Mouse (Mus musculus): Measurements from ENCODE around the gene Snx11.

DNA sequence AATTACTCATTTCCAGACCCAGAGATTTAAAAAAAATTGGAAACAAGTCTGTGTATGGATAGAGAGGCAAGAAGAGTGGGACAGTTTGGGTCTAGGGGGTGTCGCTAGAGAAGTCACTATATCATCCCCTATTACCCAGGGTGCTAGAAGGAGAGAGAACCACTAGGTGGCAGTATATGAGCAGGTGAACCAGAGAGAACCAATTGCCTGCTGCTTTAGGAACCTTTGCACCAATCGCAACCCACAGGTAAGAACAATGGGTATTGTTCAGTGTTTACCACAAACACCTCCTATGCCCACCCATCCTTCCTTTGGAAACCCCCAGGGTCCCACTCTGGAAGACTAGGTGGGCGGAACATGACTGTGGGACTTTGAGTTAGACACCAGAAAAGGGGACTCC is 17.3 kb downstream of the Snx11 start:
- TF ChIP-seq CTCF (IDR thresholded peaks at IDR 0.05; ENCODE audit: low read depth) (peak; percentile 94), EP300 (IDR thresholded peaks at IDR 0.05; ENCODE audit: low read depth) (no peak)
